Mouse (Mus musculus) hindbrain, postnatal 0 days (tissue): ENCODE results near the gene Sept1. TPM values are rescaled to one million over a fixed set of nuclear protein-coding genes. Genes with fewer than 3 reads are reported as not detected.

Experiments used
- ATAC-seq: fragments of 200-750 bp; cut with Nextera tagmentation; 2 replicates; pipeline ENCODE4 v1.8.0; 2017; ENCODE audit warnings: mild to moderate bottlenecking, moderate TSS enrichment, moderate library complexity
- DNase-seq: peaks from one replicate; pipeline ENCODE4 v3.0.0-alpha.2; 2015; ENCODE audit warnings: low spot score
- H3K27ac ChIP-seq: fragments of 300-500 bp; sonication (generic); 2 replicates; pipeline ENCODE4 v1.5.1; 2014; ENCODE audit warnings: mild to moderate bottlenecking
- H3K27me3 ChIP-seq: fragments of 300-500 bp; sonication (generic); 2 replicates; pipeline ENCODE4 v1.6.1; 2014; ENCODE audit warnings: low read length, mixed read lengths; ENCODE audit not compliant: insufficient read depth
- H3K36me3 ChIP-seq: fragments of 300-500 bp; sonication (generic); 2 replicates; pipeline ENCODE4 v1.6.1; 2014; ENCODE audit warnings: low read length, mixed read lengths; ENCODE audit not compliant: insufficient read depth
- H3K4me1 ChIP-seq: fragments of 300-500 bp; sonication (generic); 2 replicates; pipeline ENCODE4 v1.6.1; 2014; ENCODE audit warnings: antibody characterized with exemption, low read length, mixed read lengths; ENCODE audit not compliant: insufficient read depth
- H3K4me2 ChIP-seq: fragments of 300-500 bp; sonication (generic); 2 replicates; pipeline ENCODE4 v1.6.1; 2014; ENCODE audit warnings: low read depth, mild to moderate bottlenecking, low read length, moderate library complexity, mixed read lengths
- H3K4me3 ChIP-seq: fragments of 300-500 bp; sonication (generic); 2 replicates; pipeline ENCODE4 v1.5.1; 2014; ENCODE audit warnings: low read length
- H3K9ac ChIP-seq: fragments of 300-500 bp; sonication (generic); replicated peaks from 2 replicates; pipeline ENCODE4 v1.6.1; 2014; ENCODE audit warnings: mild to moderate bottlenecking, low read length, moderate library complexity, mixed read lengths
- H3K9me3 ChIP-seq: fragments of 300-500 bp; sonication (generic); 2 replicates; pipeline ENCODE4 v1.6.1; 2016; ENCODE audit warnings: low read length, mixed read lengths
- CTCF ChIP-seq: IDR thresholded peaks from 2 replicates; pipeline ENCODE4 v1.5.1; 2016; ENCODE audit warnings: antibody characterized with exemption, control low read depth, low read depth
- WGBS: fragments of 180-500 bp; shearing (Covaris S2); extraction: QIAGEN DNeasy Blood & Tissue Kit; methylation state at CpG from one replicate; pipeline ENCODE4 v1.1.7; 2014; 5-methylcytosine and 5-hydroxymethylcytosine counted together
- polyA plus RNA-seq: library from polyadenylated mRNA; unstranded; fragments of >200 nt; fragmentation: Nextera tagmentation; extraction: Ambion mirVana; gene quantifications from 2 replicates; pipeline ENCODE4 v1.2.1, GENCODE M21; 2015
- total RNA-seq: library from RNA; depleted of rRNA; stranded (reverse); fragments of >200 nt; gene quantifications from 2 replicates; pipeline ENCODE4 v1.2.3, GENCODE M21; 2014

Gene Sept1
- total and polyA plus RNA-seq, 2 experiments from 2014 or later, result 4.6 to 5.2 TPM

- H3K27me3 ChIP-seq, result no peaks in the 10 kb centered on the region
- ATAC-seq (no peak), DNase-seq (no peak)
- H3K9me3 ChIP-seq, result no peaks in the 10 kb centered on the region
- no peaks in the 10 kb centered on the region for H3K4me1 ChIP-seq
- TF ChIP-seq CTCF, result no peak
- no peaks in the 10 kb centered on the region for H3K36me3 ChIP-seq
- no peak overlapping the region for H3K27ac ChIP-seq
- no peak overlapping the region for H3K4me2 ChIP-seq
- no peak overlapping the region for H3K9ac ChIP-seq
- 86% methylated on average over 6 of the region's 6 CpGs for WGBS
- no peak overlapping the region for H3K4me3 ChIP-seq
Observed at GRCm38 (mm10) chr7:127220440-127220839, 12.5 kb downstream of the Sept1 start.

GRCm38 (mm10) chr7:127218670-127219069 is 14.3 kb downstream of the Sept1 start:
- H3K4me3 ChIP-seq, result no peak overlapping the region
- DNase-seq, result no peak
- H3K27me3 ChIP-seq, result no peaks in the 10 kb centered on the region
- H3K9ac ChIP-seq, result no peak overlapping the region
- no peaks in the 10 kb centered on the region for H3K4me1 ChIP-seq
- H3K4me2 ChIP-seq, result no peak overlapping the region
- H3K9me3 ChIP-seq, result no peaks in the 10 kb centered on the region
- H3K36me3 ChIP-seq, result no peaks in the 10 kb centered on the region
- TF ChIP-seq CTCF, result no peak
- no peak for ATAC-seq
- WGBS, result 89% methylated on average over 4 of the region's 4 CpGs
- H3K27ac ChIP-seq, result no peak overlapping the region

GRCm38 (mm10) chr7:127217901-127218642 is 14.9 kb downstream of the Sept1 start:
- no peak for TF ChIP-seq CTCF
- H3K4me2 ChIP-seq, result no peak overlapping the region
- H3K9me3 ChIP-seq, result no peaks in the 10 kb centered on the region
- H3K27ac ChIP-seq, result no peak overlapping the region
- WGBS, result 86% methylated on average over 10 of the region's 10 CpGs
- ATAC-seq, result no peak
- no peaks in the 10 kb centered on the region for H3K27me3 ChIP-seq
- H3K9ac ChIP-seq, result no peak overlapping the region
- no peak overlapping the region for H3K4me3 ChIP-seq
- H3K4me1 ChIP-seq, result no peaks in the 10 kb centered on the region
- H3K36me3 ChIP-seq, result no peaks in the 10 kb centered on the region
- no peak for DNase-seq

GRCm38 (mm10) chr7:127217475-127217874 is 15.5 kb downstream of the Sept1 start:
- no peaks in the 10 kb centered on the region for H3K9me3 ChIP-seq
- no peak for TF ChIP-seq CTCF
- no peak overlapping the region for H3K9ac ChIP-seq
- no peaks in the 10 kb centered on the region for H3K4me1 ChIP-seq
- H3K27ac ChIP-seq, result no peak overlapping the region
- H3K4me3 ChIP-seq, result no peak overlapping the region
- WGBS, result 91% methylated on average over 6 of the region's 6 CpGs
- ATAC-seq, result no peak
- no peak for DNase-seq
- no peaks in the 10 kb centered on the region for H3K27me3 ChIP-seq
- H3K4me2 ChIP-seq, result no peak overlapping the region
- H3K36me3 ChIP-seq, result no peaks in the 10 kb centered on the region

- no peak for TF ChIP-seq CTCF
- 85% methylated on average over 5 of the region's 5 CpGs for WGBS
- no peak overlapping the region for H3K27ac ChIP-seq
- DNase-seq (no peak), ATAC-seq (no peak)
- no peak overlapping the region for H3K4me3 ChIP-seq
- no peaks in the 10 kb centered on the region for H3K36me3 ChIP-seq
- H3K4me1 ChIP-seq, result no peaks in the 10 kb centered on the region
- H3K9me3 ChIP-seq, result no peaks in the 10 kb centered on the region
- H3K4me2 ChIP-seq, result no peak overlapping the region
- H3K9ac ChIP-seq, result no peak overlapping the region
- H3K27me3 ChIP-seq, result no peaks in the 10 kb centered on the region
Observed at GRCm38 (mm10) chr7:127216307-127216706, 16.6 kb downstream of the Sept1 start.

GRCm38 (mm10) chr7:127214981-127215871 is 17.7 kb downstream of the Sept1 start:
- Histone ChIP-seq H3K4me3 (peak overlapping the region; percentile 18), H3K36me3 (no peaks in the 10 kb centered on the region), H3K27ac (no peak overlapping the region), H3K9ac (no peak overlapping the region; the same call in 1 of the 2 replicates), H3K9me3 (no peaks in the 10 kb centered on the region), H3K4me1 (no peaks in the 10 kb centered on the region), H3K27me3 (no peaks in the 10 kb centered on the region), H3K4me2 (peak overlapping the region; percentile 38)
- DNase-seq, result peak; percentile 79
- TF ChIP-seq CTCF, result peak; percentile 85
- ATAC-seq, result peak; percentile 42; the same call in 1 of the 2 replicates
- 26% methylated on average over 33 of the region's 33 CpGs for WGBS
